Mouse (Mus musculus): ENCODE results near the gene Tns3. TPM values are rescaled to one million over a fixed set of nuclear protein-coding genes. Genes with fewer than 3 reads are reported as not detected.
"Not testable (repeated sequence)": the region's sequence is repeated elsewhere in the genome, so short reads cannot be mapped to it uniquely, and the experiment has no call there.

Gene Tns3
- polyA plus RNA-seq, 1 experiment from 2014 or later = 6.7 TPM

GRCm38 (mm10) chr11:8557006-8557405, 107.3 kb downstream of the Tns3 start:
- peak; percentile 43 for ATAC-seq
- no peaks in the 10 kb centered on the region for H3K9me3 ChIP-seq (replicated peaks)
- peaks cover 21% of the 10 kb centered on the region for H3K4me1 ChIP-seq
- H3K4me3 ChIP-seq = no peak overlapping the region
- 15% methylated on average over 9 of the region's 9 CpGs for WGBS (ENCODE audit: insufficient replicate concordance)
- H3K27me3 ChIP-seq (replicated peaks) = no peaks in the 10 kb centered on the region
- H3K36me3 ChIP-seq = no peaks in the 10 kb centered on the region
- H3K4me2 ChIP-seq = 0 out of 2 replicates have a peak overlapping the region, but pooled peaks have one; percentile 10
- H3K27ac ChIP-seq = no peak overlapping the region
- H3K9ac ChIP-seq = no peak overlapping the region

- Histone ChIP-seq H3K27me3 (replicated peaks) (no peaks in the 10 kb centered on the region), H3K9me3 (replicated peaks) (no peaks in the 10 kb centered on the region), H3K4me2 (no peak overlapping the region), H3K9ac (no peak overlapping the region), H3K4me3 (no peak overlapping the region), H3K27ac (no peak overlapping the region), H3K36me3 (0 out of 2 replicates have a peak, but pooled peaks cover 4% of the 10 kb centered on the region), H3K4me1 (peaks cover 4% of the 10 kb centered on the region; the same call in 1 of the 2 replicates)
- WGBS (ENCODE audit: insufficient replicate concordance) = 66% methylated on average over 5 of the region's 5 CpGs
- ATAC-seq = no peak
Observed at GRCm38 (mm10) chr11:8551710-8552109, 112.6 kb downstream of the Tns3 start.

- Histone ChIP-seq H3K27ac (no peak overlapping the region), H3K9me3 (replicated peaks) (no peaks in the 10 kb centered on the region), H3K4me3 (no peak overlapping the region), H3K27me3 (replicated peaks) (no peaks in the 10 kb centered on the region), H3K36me3 (0 out of 2 replicates have a peak, but pooled peaks cover 5% of the 10 kb centered on the region), H3K4me2 (no peak overlapping the region), H3K4me1 (no peaks in the 10 kb centered on the region), H3K9ac (no peak overlapping the region)
- ATAC-seq = no peak
- 40% methylated on average over 5 of the region's 5 CpGs for WGBS (ENCODE audit: insufficient replicate concordance)
Observed at GRCm38 (mm10) chr11:8547661-8548060, 116.7 kb downstream of the Tns3 start.

GRCm38 (mm10) chr11:8545798-8546197, 118.5 kb downstream of the Tns3 start:
- no peaks in the 10 kb centered on the region for H3K9me3 ChIP-seq (replicated peaks)
- H3K27me3 ChIP-seq (replicated peaks) = no peaks in the 10 kb centered on the region
- 91% methylated on average over 1 of the region's 1 CpGs for WGBS (ENCODE audit: insufficient replicate concordance)
- no peak for ATAC-seq
- H3K4me2 ChIP-seq = no peak overlapping the region
- H3K36me3 ChIP-seq = 0 out of 2 replicates have a peak, but pooled peaks cover 5% of the 10 kb centered on the region
- H3K4me1 ChIP-seq = no peaks in the 10 kb centered on the region
- no peak overlapping the region for H3K27ac ChIP-seq
- no peak overlapping the region for H3K9ac ChIP-seq
- H3K4me3 ChIP-seq = no peak overlapping the region

GRCm38 (mm10) chr11:8544355-8544754, 120.0 kb downstream of the Tns3 start:
- H3K9ac ChIP-seq = no peak overlapping the region
- H3K4me2 ChIP-seq = no peak overlapping the region
- WGBS (ENCODE audit: insufficient replicate concordance) = 61% methylated on average over 6 of the region's 6 CpGs
- no peak overlapping the region for H3K4me3 ChIP-seq
- no peak for ATAC-seq
- no peaks in the 10 kb centered on the region for H3K9me3 ChIP-seq (replicated peaks)
- no peak overlapping the region for H3K27ac ChIP-seq
- 0 out of 2 replicates have a peak, but pooled peaks cover 5% of the 10 kb centered on the region for H3K36me3 ChIP-seq
- H3K27me3 ChIP-seq (replicated peaks) = no peaks in the 10 kb centered on the region
- H3K4me1 ChIP-seq = no peaks in the 10 kb centered on the region

- Histone ChIP-seq H3K4me2 (no peak overlapping the region), H3K4me1 (no peaks in the 10 kb centered on the region), H3K36me3 (no peaks in the 10 kb centered on the region), H3K4me3 (no peak overlapping the region), H3K9ac (no peak overlapping the region), H3K27ac (no peak overlapping the region), H3K27me3 (replicated peaks) (no peaks in the 10 kb centered on the region), H3K9me3 (replicated peaks) (no peaks in the 10 kb centered on the region)
- 81% methylated on average over 9 of the region's 9 CpGs for WGBS (ENCODE audit: insufficient replicate concordance)
- no peak for ATAC-seq
Observed at GRCm38 (mm10) chr11:8541222-8541815, 123.0 kb downstream of the Tns3 start.

- WGBS (ENCODE audit: insufficient replicate concordance) = 71% methylated on average over 8 of the region's 8 CpGs
- ATAC-seq = no peak
- H3K27me3 ChIP-seq (replicated peaks) = no peaks in the 10 kb centered on the region
Observed at GRCm38 (mm10) chr11:8539593-8540265, 124.6 kb downstream of the Tns3 start.

GRCm38 (mm10) chr11:8537013-8537614, 127.2 kb downstream of the Tns3 start:
- WGBS (ENCODE audit: insufficient replicate concordance) = 63% methylated on average over 5 of the region's 5 CpGs
- no peak for ATAC-seq
- Histone ChIP-seq H3K4me3 (no peak overlapping the region), H3K27ac (no peak overlapping the region), H3K9me3 (replicated peaks) (no peaks in the 10 kb centered on the region), H3K4me2 (no peak overlapping the region), H3K4me1 (no peaks in the 10 kb centered on the region), H3K27me3 (replicated peaks) (no peaks in the 10 kb centered on the region), H3K9ac (no peak overlapping the region), H3K36me3 (peaks cover 3% of the 10 kb centered on the region; the same call in 1 of the 2 replicates)

More at GRCm38 (mm10) chr11:8539593-8540265, 124.6 kb downstream of the Tns3 start:
- H3K4me2 ChIP-seq = no peak overlapping the region
- no peak overlapping the region for H3K27ac ChIP-seq
- H3K9me3 ChIP-seq (replicated peaks) = no peaks in the 10 kb centered on the region
- H3K4me3 ChIP-seq = no peak overlapping the region
- no peaks in the 10 kb centered on the region for H3K4me1 ChIP-seq
- no peaks in the 10 kb centered on the region for H3K36me3 ChIP-seq
- no peak overlapping the region for H3K9ac ChIP-seq

GRCm38 (mm10) chr11:8534893-8535292, 129.4 kb downstream of the Tns3 start:
- Histone ChIP-seq H3K36me3 (peaks cover 4% of the 10 kb centered on the region; the same call in 1 of the 2 replicates), H3K9ac (no peak overlapping the region), H3K9me3 (replicated peaks) (no peaks in the 10 kb centered on the region), H3K27ac (no peak overlapping the region), H3K27me3 (replicated peaks) (no peaks in the 10 kb centered on the region), H3K4me3 (no peak overlapping the region), H3K4me1 (no peaks in the 10 kb centered on the region), H3K4me2 (no peak overlapping the region)
- WGBS (ENCODE audit: insufficient replicate concordance) = 17% methylated on average over 4 of the region's 4 CpGs
- ATAC-seq = no peak

GRCm38 (mm10) chr11:8532771-8533170, 131.6 kb downstream of the Tns3 start:
- not testable (repeated sequence) for H3K4me2 ChIP-seq; H3K9me3 ChIP-seq (replicated peaks); H3K9ac ChIP-seq; ATAC-seq; H3K27me3 ChIP-seq (replicated peaks); H3K36me3 ChIP-seq; H3K4me3 ChIP-seq; H3K4me1 ChIP-seq; H3K27ac ChIP-seq
- 59% methylated on average over 3 of the region's 3 CpGs for WGBS (ENCODE audit: insufficient replicate concordance)

- no peak overlapping the region for H3K9ac ChIP-seq
- no peak for ATAC-seq
- H3K4me1 ChIP-seq = no peaks in the 10 kb centered on the region
Observed at GRCm38 (mm10) chr11:8532112-8532747, 132.1 kb downstream of the Tns3 start.

GRCm38 (mm10) chr11:8530506-8530905, 133.8 kb downstream of the Tns3 start:
- WGBS (ENCODE audit: insufficient replicate concordance) = 57% methylated on average over 4 of the region's 4 CpGs
- ATAC-seq = no peak

More at GRCm38 (mm10) chr11:8532112-8532747, 132.1 kb downstream of the Tns3 start:
- no peak overlapping the region for H3K27ac ChIP-seq
- no peaks in the 10 kb centered on the region for H3K27me3 ChIP-seq (replicated peaks)
- WGBS (ENCODE audit: insufficient replicate concordance) = 79% methylated on average over 10 of the region's 10 CpGs
- peaks cover 6% of the 10 kb centered on the region; the same call in 1 of the 2 replicates for H3K36me3 ChIP-seq
- no peak overlapping the region for H3K4me2 ChIP-seq
- H3K4me3 ChIP-seq = no peak overlapping the region
- H3K9me3 ChIP-seq (replicated peaks) = no peaks in the 10 kb centered on the region

More at GRCm38 (mm10) chr11:8530506-8530905, 133.8 kb downstream of the Tns3 start:
- H3K27me3 ChIP-seq (replicated peaks) = no peaks in the 10 kb centered on the region
- H3K4me3 ChIP-seq = no peak overlapping the region
- H3K27ac ChIP-seq = no peak overlapping the region
- H3K9me3 ChIP-seq (replicated peaks) = no peaks in the 10 kb centered on the region
- no peaks in the 10 kb centered on the region for H3K4me1 ChIP-seq
- H3K36me3 ChIP-seq = peaks cover 6% of the 10 kb centered on the region; the same call in 1 of the 2 replicates
- H3K4me2 ChIP-seq = no peak overlapping the region
- H3K9ac ChIP-seq = no peak overlapping the region
